Mouse (Mus musculus) CH12.LX (cell line): Measurements from ENCODE around the gene Hic2. TPM values are rescaled to one million over a fixed set of nuclear protein-coding genes. Genes with fewer than 3 reads are reported as not detected.

Experiments
- DNase-seq: peaks from one replicate; pipeline ENCODE4 v3.0.0-alpha.2; 2013; ENCODE audit errors: extremely low read depth
- H3K27ac ChIP-seq: 2 replicates; pipeline ENCODE4 v1.5.1; 2012; ENCODE audit warnings: low read depth, mild to moderate bottlenecking, control low read depth, moderate library complexity; ENCODE audit not compliant: insufficient read depth
- H3K27me3 ChIP-seq: replicated peaks from 2 replicates; pipeline ENCODE3; 2012; ENCODE audit warnings: inconsistent platforms
- H3K36me3 ChIP-seq, 2 experiments: replicated peaks in 1 of 2; 2 replicates each; pipeline versions ENCODE3 to v1.6.1; 2012; ENCODE audit warnings: inconsistent platforms in 1 of 2, low read length in 1 of 2, mild to moderate bottlenecking in 1 of 2, mixed read lengths in 1 of 2, moderate library complexity in 1 of 2; ENCODE audit not compliant: control insufficient read depth in 1 of 2, insufficient read depth in 1 of 2
- H3K4me1 ChIP-seq, 2 experiments: 2 replicates each; pipeline ENCODE4 v1.6.1; 2012; ENCODE audit warnings: inconsistent platforms in 1 of 2, moderate library complexity in 1 of 2; ENCODE audit not compliant: insufficient read depth in 2 of 2, control insufficient read depth in 1 of 2
- H3K4me2 ChIP-seq: 2 replicates; pipeline ENCODE4 v1.6.1; 2012; ENCODE audit warnings: low read depth, mild to moderate bottlenecking, control low read depth; ENCODE audit not compliant: poor library complexity, insufficient read depth, severe bottlenecking
- H3K4me3 ChIP-seq, 3 experiments: fragments of 150-350 bp in 1 of 3; sonication (generic) in 1 of 3; replicated peaks in 1 of 3; 2 replicates each; pipeline versions ENCODE3 to v1.5.1; 2011 to 2012; ENCODE audit warnings: low read depth in 2 of 3, low read length in 2 of 3, mild to moderate bottlenecking in 2 of 3, moderate library complexity in 2 of 3, control low read depth in 1 of 3, improper control_type of control experiment in 1 of 3, inconsistent platforms in 1 of 3, mixed read lengths in 1 of 3; ENCODE audit not compliant: poor library complexity in 1 of 3
- H3K79me2 ChIP-seq: replicated peaks from 2 replicates; pipeline ENCODE4 v1.6.1; 2012; ENCODE audit warnings: mild to moderate bottlenecking, moderate library complexity; ENCODE audit not compliant: control insufficient read depth, poor library complexity, insufficient read depth, severe bottlenecking; ENCODE audit errors: extremely low read depth
- H3K9ac ChIP-seq: 2 replicates; pipeline ENCODE4 v1.6.1; 2012; ENCODE audit warnings: low read depth, mild to moderate bottlenecking, control low read depth, moderate library complexity; ENCODE audit not compliant: insufficient read depth
- H3K9me3 ChIP-seq: replicated peaks from 2 replicates; pipeline ENCODE3; 2012; ENCODE audit warnings: low read length, inconsistent platforms, mixed read lengths
- BHLHE40 ChIP-seq: IDR thresholded peaks from 2 replicates; pipeline ENCODE4 v1.6.1; 2011; ENCODE audit warnings: mild to moderate bottlenecking, low read depth, low read length, improper control_type of control experiment
- CHD1 ChIP-seq: IDR thresholded peaks from 2 replicates; pipeline ENCODE4 v1.6.1; 2012; ENCODE audit warnings: low read depth, low read length, improper control_type of control experiment, inconsistent platforms
- CHD2 ChIP-seq: IDR thresholded peaks from 2 replicates; pipeline ENCODE4 v1.6.1; 2011; ENCODE audit warnings: low read length, improper control_type of control experiment
- ELF1 ChIP-seq: IDR thresholded peaks from 2 replicates; pipeline ENCODE4 v1.6.1; 2014; ENCODE audit warnings: low read depth, mild to moderate bottlenecking, inconsistent platforms, low read length, improper control_type of control experiment
- ETS1 ChIP-seq: conservative IDR thresholded peaks from 2 replicates; pipeline ENCODE4 v1.6.1; 2012; ENCODE audit warnings: low read depth, mild to moderate bottlenecking, inconsistent platforms, low read length, improper control_type of control experiment, moderate library complexity
- GABPA ChIP-seq: IDR thresholded peaks from 2 replicates; pipeline ENCODE4 v1.6.1; 2012; ENCODE audit warnings: low read depth, low read length, improper control_type of control experiment, inconsistent platforms; ENCODE audit not compliant: insufficient replicate concordance
- IRF4 ChIP-seq: IDR thresholded peaks from 2 replicates; pipeline ENCODE4 v1.6.1; 2014; ENCODE audit warnings: low read depth, mild to moderate bottlenecking, inconsistent platforms, low read length, improper control_type of control experiment
- JUND ChIP-seq: conservative IDR thresholded peaks from 2 replicates; pipeline ENCODE4 v1.6.1; 2011; ENCODE audit warnings: low read depth, low read length, improper control_type of control experiment
- MAFK ChIP-seq: IDR thresholded peaks from 2 replicates; pipeline ENCODE4 v1.6.1; 2011; ENCODE audit warnings: low read length, improper control_type of control experiment; ENCODE audit not compliant: insufficient replicate concordance
- MAX ChIP-seq: IDR thresholded peaks from 2 replicates; pipeline ENCODE4 v1.6.1; 2011; ENCODE audit warnings: low read length, improper control_type of control experiment
- MAZ ChIP-seq: IDR thresholded peaks from 2 replicates; pipeline ENCODE4 v1.6.1; 2012; ENCODE audit warnings: low read depth, mild to moderate bottlenecking, inconsistent platforms, low read length, improper control_type of control experiment, moderate library complexity
- MEF2A ChIP-seq: IDR thresholded peaks from 2 replicates; pipeline ENCODE4 v1.6.1; 2014; ENCODE audit warnings: low read depth, mild to moderate bottlenecking, inconsistent platforms, low read length, improper control_type of control experiment, borderline replicate concordance
- MXI1 ChIP-seq: IDR thresholded peaks from 2 replicates; pipeline ENCODE4 v1.6.1; 2011; ENCODE audit warnings: mild to moderate bottlenecking, low read depth, low read length, improper control_type of control experiment
- MYC ChIP-seq: IDR thresholded peaks from 2 replicates; pipeline ENCODE4 v1.6.1; 2011; ENCODE audit warnings: low read depth, mild to moderate bottlenecking, improper control_type of control experiment, low read length
- NELFE ChIP-seq: IDR thresholded peaks from 2 replicates; pipeline ENCODE4 v1.6.1; 2011; ENCODE audit warnings: low read depth, low read length, improper control_type of control experiment
- NRF1 ChIP-seq: IDR thresholded peaks from 2 replicates; pipeline ENCODE4 v1.6.1; 2014; ENCODE audit warnings: low read depth, mild to moderate bottlenecking, inconsistent platforms, low read length, improper control_type of control experiment, moderate library complexity
- PAX5 ChIP-seq: IDR thresholded peaks from 2 replicates; pipeline ENCODE4 v1.6.1; 2012; ENCODE audit warnings: low read length, inconsistent platforms, mixed read lengths
- POLR2A ChIP-seq: IDR thresholded peaks from 2 replicates; pipeline ENCODE4 v1.6.1; 2011; ENCODE audit warnings: low read depth, mild to moderate bottlenecking, improper control_type of control experiment, low read length
- RCOR1 ChIP-seq: conservative IDR thresholded peaks from 2 replicates; pipeline ENCODE4 v1.6.1; 2012; ENCODE audit warnings: low read depth, mild to moderate bottlenecking, inconsistent platforms, low read length, improper control_type of control experiment
- SMC3 ChIP-seq: IDR thresholded peaks from 2 replicates; pipeline ENCODE4 v1.6.1; 2011; ENCODE audit warnings: low read depth, low read length, improper control_type of control experiment
- TBP ChIP-seq: conservative IDR thresholded peaks from 2 replicates; pipeline ENCODE4 v1.6.1; 2011; ENCODE audit warnings: low read depth, low read length, improper control_type of control experiment
- TCF12 ChIP-seq: IDR thresholded peaks from 2 replicates; pipeline ENCODE4 v1.6.1; 2014; ENCODE audit warnings: low read depth, mild to moderate bottlenecking, inconsistent platforms, low read length, improper control_type of control experiment
- UBTF ChIP-seq: IDR thresholded peaks from 2 replicates; pipeline ENCODE4 v1.6.1; 2012; ENCODE audit warnings: low read depth, mild to moderate bottlenecking, inconsistent platforms, low read length, improper control_type of control experiment, moderate library complexity
- USF1 ChIP-seq: IDR thresholded peaks from 2 replicates; pipeline ENCODE4 v1.6.1; 2014; ENCODE audit warnings: low read depth, mild to moderate bottlenecking, inconsistent platforms, low read length, improper control_type of control experiment
- USF2 ChIP-seq: conservative IDR thresholded peaks from 2 replicates; pipeline ENCODE4 v1.6.1; 2011; ENCODE audit warnings: low read depth, low read length, improper control_type of control experiment
- ZC3H11A ChIP-seq: IDR thresholded peaks from 2 replicates; pipeline ENCODE4 v1.6.1; 2012; ENCODE audit warnings: low read depth, mild to moderate bottlenecking, inconsistent platforms, low read length, improper control_type of control experiment
- ZNF384 ChIP-seq: IDR thresholded peaks from 2 replicates; pipeline ENCODE4 v1.6.1; 2012; ENCODE audit warnings: low read depth, low read length, improper control_type of control experiment, inconsistent platforms
- dilution Hi-C: fragments of 300-500 bp; cut with MboI; formaldehyde crosslinking; loops from 2 replicates; pipeline ENCODE4 v1.14.3; 2020; ENCODE audit warnings: low sequenced_read_pairs; ENCODE audit not compliant: extremely low pct_unique_long_range_greater_than_20kb, extremely low pct_ligation_motif_present
- in situ Hi-C: fragments of 300-500 bp; cut with MboI; formaldehyde crosslinking; loops from 3 replicates; pipeline ENCODE4 v1.14.3; 2019; ENCODE audit warnings: low sequenced_read_pairs, low pct_ligation_motif_present, low pct_unique_long_range_greater_than_20kb, mixed read lengths
- polyA plus RNA-seq: library from polyadenylated mRNA; unstranded; fragments of >175 nt; gene quantifications from 2 replicates; pipeline ENCODE4 v1.2.1, GENCODE M21; 2012; ENCODE audit warnings: low read depth; ENCODE audit not compliant: insufficient read length
- total RNA-seq, 2 experiments: library from RNA; depleted of rRNA; stranded (reverse); fragments of 300-350 nt in 1 of 2; fragments of >200 nt in 1 of 2; gene quantifications; 2 replicates each; pipeline ENCODE4 v1.2.3; 2012 to 2014

Hic2 gene
- total and polyA plus RNA-seq, 3 experiments, result 6.2 to 9.6 (median 8.1) TPM

DNA sequence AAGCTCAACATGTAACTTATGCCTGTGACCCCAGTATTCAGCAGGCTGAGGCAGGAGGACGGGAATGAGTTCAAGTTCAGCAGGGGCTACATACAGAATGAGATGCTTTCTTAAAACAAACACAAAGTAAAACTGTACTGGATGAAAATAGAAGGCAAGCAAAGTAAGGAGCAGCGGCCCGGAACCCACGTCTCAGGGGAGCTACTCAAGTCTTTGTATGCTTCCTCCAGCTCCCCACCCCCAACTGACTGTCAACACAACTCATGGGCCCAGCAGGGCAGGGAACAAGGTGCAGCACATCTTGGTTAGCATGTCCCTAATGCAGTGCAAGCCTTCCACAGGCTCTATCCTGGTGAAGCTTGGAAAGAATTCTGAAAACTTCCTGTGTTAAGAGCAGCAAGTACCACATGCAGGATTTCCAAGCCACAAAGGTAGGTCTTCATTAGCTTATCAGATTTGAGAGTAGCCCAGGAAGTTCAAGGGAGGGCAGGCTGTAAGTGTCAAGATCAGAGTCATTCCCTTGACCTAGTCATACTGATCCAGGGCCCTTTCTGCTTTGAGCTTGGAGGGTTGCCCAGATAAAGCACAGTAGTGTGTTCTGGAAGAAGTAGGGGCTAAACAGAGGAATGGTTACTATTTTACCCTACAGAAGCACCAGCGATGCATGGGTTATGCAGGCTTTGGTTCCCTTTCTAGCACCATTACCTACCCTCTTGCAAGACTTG is 70.3 kb downstream of the Hic2 start:
- no peaks in the 10 kb centered on the region for H3K27me3 ChIP-seq
- peaks cover 35 to 53% of the 10 kb centered on the region in 2 experiments for H3K4me1 ChIP-seq
- peaks cover 56 to 84% of the 10 kb centered on the region in 2 experiments for H3K36me3 ChIP-seq
- dilution Hi-C loops (no loop called here), in situ Hi-C loops (loop anchor here (5.0 kb wide), 1 partner anchor 34 kb away; no protein-coding TSS in a partner anchor)
- peak overlapping the region; percentile 11; the same call in 1 of the 2 replicates for H3K27ac ChIP-seq
- peak overlapping the region; percentile 24 for H3K4me2 ChIP-seq
- peak; percentile 83 for DNase-seq
- TF ChIP-seq BHLHE40, result peak; percentile 9; the same call in 1 of the 2 replicates
- no peak for TF ChIP-seq TBP
- TF ChIP-seq ZC3H11A, result no peak
- TF ChIP-seq JUND, result no peak
- TF ChIP-seq MXI1, result no peak
- TF ChIP-seq ETS1, result peak; percentile 28; the same call in 1 of the 2 replicates
- TF ChIP-seq SMC3, result no peak
- TF ChIP-seq GABPA, result no peak
- no peak for TF ChIP-seq PAX5
- no peak; the same call in 1 of the 2 replicates for TF ChIP-seq IRF4
- TF ChIP-seq USF2, result no peak
- peak; percentile 34; the same call in 1 of the 2 replicates for TF ChIP-seq UBTF
- TF ChIP-seq ELF1, result 0 out of 2 replicates have a peak, but pooled peaks have one; percentile 24
- TF ChIP-seq CHD1, result no peak
- no peak for TF ChIP-seq USF1
- peak; percentile 83 for TF ChIP-seq MEF2A
- TF ChIP-seq CHD2, result peak; percentile 76
- TF ChIP-seq NELFE, result no peak
- no peak for TF ChIP-seq POLR2A
- no peak for TF ChIP-seq MAX
- no peak for TF ChIP-seq RCOR1
- no peak for TF ChIP-seq TCF12
- no peak for TF ChIP-seq MAZ
- no peak for TF ChIP-seq NRF1
- TF ChIP-seq ZNF384, result no peak
- TF ChIP-seq MAFK, result no peak
- TF ChIP-seq MYC, result no peak
- no peak overlapping the region for H3K9ac ChIP-seq
- H3K9me3 ChIP-seq, result no peaks in the 10 kb centered on the region
- no peaks in the 10 kb centered on the region for H3K79me2 ChIP-seq
- no peak overlapping the region for H3K4me3 ChIP-seq
